Mouse (Mus musculus): ENCODE measurements at regions not wholly inside any gene's neighbourhood (a gene's known extent, or its start where the extent isn't known, plus 50 kb on each side); places are given as distances from the start of the nearest gene placed in this dataset.

DNA sequence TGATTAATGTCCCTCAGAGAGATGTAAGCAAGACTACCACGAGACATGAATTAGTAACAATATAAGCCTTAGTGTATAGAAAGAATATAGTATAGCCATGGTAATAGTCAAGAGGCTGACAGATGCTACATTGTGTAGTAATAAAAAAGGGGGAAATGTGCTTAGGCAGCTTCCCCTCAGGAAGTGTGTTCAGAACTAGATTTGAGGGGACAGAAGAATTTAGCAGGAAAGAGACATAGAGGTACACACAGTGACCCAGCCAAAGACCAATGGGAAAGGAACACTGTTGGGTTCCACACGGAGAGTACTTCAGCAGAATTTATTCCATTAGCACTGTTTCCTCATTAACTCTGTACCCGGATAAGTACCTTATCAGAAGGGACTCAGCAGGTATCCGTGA is 614.0 kb upstream of the Fam92a start:
- DNase-seq (no peak), ATAC-seq (ENCODE audit: low FRiP score, low TSS enrichment) (no peak)
- Histone ChIP-seq H3K4me3 (replicated peaks; ENCODE audit: low read depth, low read length) (no peak overlapping the region), H3K4me2 (ENCODE audit: low read length) (no peak overlapping the region), H3K27ac (replicated peaks; ENCODE audit: low read depth, low read length) (no peak overlapping the region), H3K9me3 (ENCODE audit: control insufficient read depth, low read length) (no peaks in the 10 kb centered on the region), H3K36me3 (ENCODE audit: control insufficient read depth, insufficient read depth, low read length) (no peaks in the 10 kb centered on the region), H3K9ac (replicated peaks; ENCODE audit: low read length) (no peak overlapping the region), H3K4me1 (ENCODE audit: control insufficient read depth, insufficient read depth, low read length) (peaks cover 7% of the 10 kb centered on the region), H3K27me3 (ENCODE audit: control insufficient read depth, insufficient read depth, low read length) (no peaks in the 10 kb centered on the region)
- 68% methylated on average over 4 of the region's 4 CpGs for WGBS

DNA sequence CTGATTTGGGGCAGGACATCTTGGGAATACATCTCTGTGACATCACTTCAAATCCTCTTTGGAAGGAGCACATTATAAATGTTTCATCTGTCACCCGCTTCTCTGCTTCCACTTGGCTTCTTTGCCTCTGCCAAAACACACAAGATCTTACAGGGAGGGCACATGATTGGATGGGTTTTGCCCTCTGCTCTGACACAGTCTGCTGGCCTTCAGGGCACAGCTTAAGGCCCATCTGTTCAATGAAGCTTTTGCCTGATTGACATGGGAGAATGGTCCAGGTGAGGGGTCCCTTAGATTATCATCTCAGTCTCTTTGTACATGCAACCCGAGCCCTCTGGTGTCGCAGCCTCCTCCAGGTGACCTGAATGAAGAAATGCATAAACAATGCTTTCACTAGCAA is 612.7 kb upstream of the Fam92a start:
- Histone ChIP-seq H3K27me3 (ENCODE audit: control insufficient read depth, insufficient read depth, low read length) (no peaks in the 10 kb centered on the region), H3K9ac (replicated peaks; ENCODE audit: low read length) (no peak overlapping the region), H3K9me3 (ENCODE audit: control insufficient read depth, low read length) (no peaks in the 10 kb centered on the region), H3K4me2 (ENCODE audit: low read length) (no peak overlapping the region), H3K36me3 (ENCODE audit: control insufficient read depth, insufficient read depth, low read length) (no peaks in the 10 kb centered on the region), H3K4me1 (ENCODE audit: control insufficient read depth, insufficient read depth, low read length) (peaks cover 7% of the 10 kb centered on the region), H3K4me3 (replicated peaks; ENCODE audit: low read depth, low read length) (no peak overlapping the region), H3K27ac (replicated peaks; ENCODE audit: low read depth, low read length) (0 out of 2 replicates have a peak overlapping the region, but pooled peaks have one; percentile 9)
- 67% methylated on average over 3 of the region's 3 CpGs for WGBS
- DNase-seq (peak; percentile 22), ATAC-seq (ENCODE audit: low FRiP score, low TSS enrichment) (no peak; the same call in 1 of the 2 replicates)

DNA sequence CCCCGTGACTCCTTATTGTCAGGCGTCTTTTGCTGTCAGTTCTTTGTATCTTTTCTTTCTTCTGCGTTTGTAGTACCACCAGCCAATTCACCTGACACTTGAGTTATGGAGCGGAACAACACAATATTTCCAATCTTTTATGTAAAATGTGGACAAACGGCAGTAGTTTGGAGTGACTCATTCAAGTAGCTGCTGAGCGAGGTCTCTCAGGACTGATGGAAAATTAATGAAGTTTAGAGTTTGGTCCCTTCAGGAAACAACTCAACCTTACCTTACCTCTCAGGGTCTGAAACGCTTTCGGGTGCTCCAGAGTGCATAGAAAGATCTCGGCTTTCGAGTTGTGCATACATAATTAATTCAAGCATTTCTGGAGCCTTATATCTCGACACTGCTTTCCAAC is 612.3 kb upstream of the Fam92a start:
- peaks cover 7% of the 10 kb centered on the region for H3K4me1 ChIP-seq (ENCODE audit: control insufficient read depth, insufficient read depth, low read length)
- WGBS, result 60% methylated on average over 11 of the region's 11 CpGs
- H3K27ac ChIP-seq (replicated peaks; ENCODE audit: low read depth, low read length), result no peak overlapping the region
- H3K4me3 ChIP-seq (replicated peaks; ENCODE audit: low read depth, low read length), result no peak overlapping the region
- H3K27me3 ChIP-seq (ENCODE audit: control insufficient read depth, insufficient read depth, low read length), result no peaks in the 10 kb centered on the region
- no peaks in the 10 kb centered on the region for H3K36me3 ChIP-seq (ENCODE audit: control insufficient read depth, insufficient read depth, low read length)
- no peak overlapping the region for H3K4me2 ChIP-seq (ENCODE audit: low read length)
- no peak overlapping the region for H3K9ac ChIP-seq (replicated peaks; ENCODE audit: low read length)
- ATAC-seq (ENCODE audit: low FRiP score, low TSS enrichment) (no peak), DNase-seq (no peak)
- no peaks in the 10 kb centered on the region for H3K9me3 ChIP-seq (ENCODE audit: control insufficient read depth, low read length)

DNA sequence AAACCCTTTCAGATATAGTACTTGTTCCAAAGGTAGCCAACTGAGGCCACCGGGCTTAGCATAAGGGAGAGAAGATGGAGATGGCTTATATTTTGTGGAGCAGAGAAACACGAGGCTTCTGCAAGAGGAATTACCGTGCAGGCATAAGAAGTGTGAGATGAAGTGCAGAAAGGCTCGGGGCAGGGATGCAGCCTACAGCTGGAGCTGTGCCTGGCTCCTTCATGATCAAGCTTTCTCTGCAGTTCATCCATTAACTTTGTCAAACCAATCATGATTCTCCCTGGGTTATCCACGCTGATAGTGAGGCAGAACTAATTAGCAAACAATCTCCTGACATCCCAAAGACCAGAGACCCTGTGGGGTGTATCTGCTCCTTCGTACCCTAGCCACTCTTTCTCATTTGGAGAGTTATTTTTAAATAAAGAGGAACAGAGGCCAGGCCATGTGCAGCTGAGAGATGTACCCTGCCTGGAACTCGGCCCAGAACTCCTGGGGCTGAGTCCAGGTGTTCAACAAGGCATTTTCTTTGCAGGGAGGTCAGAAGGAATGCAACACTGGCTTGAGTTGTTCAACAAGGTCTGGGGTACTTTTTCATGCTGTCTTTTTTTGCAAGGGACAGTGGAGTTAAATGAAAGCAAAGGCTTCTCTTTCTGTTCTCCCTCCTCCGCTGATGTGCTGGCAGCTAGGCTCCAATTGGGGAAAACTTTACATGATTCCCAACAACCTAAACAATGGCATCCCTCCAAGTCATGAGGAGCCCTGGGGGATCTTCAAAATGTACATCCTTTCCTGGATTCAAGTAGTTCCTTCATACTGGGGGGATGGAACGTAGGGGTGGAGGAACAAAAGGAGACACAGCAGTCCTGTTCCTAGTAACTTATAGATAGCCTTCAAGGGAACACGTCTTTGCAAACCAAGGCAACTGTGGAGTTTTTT is 610.4 kb upstream of the Fam92a start:
- no peak overlapping the region for H3K27ac ChIP-seq (replicated peaks; ENCODE audit: low read depth, low read length)
- no peaks in the 10 kb centered on the region for H3K9me3 ChIP-seq (ENCODE audit: control insufficient read depth, low read length)
- H3K27me3 ChIP-seq (ENCODE audit: control insufficient read depth, insufficient read depth, low read length), result no peaks in the 10 kb centered on the region
- no peak for DNase-seq
- ATAC-seq (ENCODE audit: low FRiP score, low TSS enrichment), result no peak
- peaks cover 7% of the 10 kb centered on the region for H3K4me1 ChIP-seq (ENCODE audit: control insufficient read depth, insufficient read depth, low read length)
- H3K9ac ChIP-seq (replicated peaks; ENCODE audit: low read length), result no peak overlapping the region
- no peak overlapping the region for H3K4me2 ChIP-seq (ENCODE audit: low read length)
- H3K36me3 ChIP-seq (ENCODE audit: control insufficient read depth, insufficient read depth, low read length), result no peaks in the 10 kb centered on the region
- no peak overlapping the region for H3K4me3 ChIP-seq (replicated peaks; ENCODE audit: low read depth, low read length)
- 69% methylated on average over 10 of the region's 10 CpGs for WGBS

DNA sequence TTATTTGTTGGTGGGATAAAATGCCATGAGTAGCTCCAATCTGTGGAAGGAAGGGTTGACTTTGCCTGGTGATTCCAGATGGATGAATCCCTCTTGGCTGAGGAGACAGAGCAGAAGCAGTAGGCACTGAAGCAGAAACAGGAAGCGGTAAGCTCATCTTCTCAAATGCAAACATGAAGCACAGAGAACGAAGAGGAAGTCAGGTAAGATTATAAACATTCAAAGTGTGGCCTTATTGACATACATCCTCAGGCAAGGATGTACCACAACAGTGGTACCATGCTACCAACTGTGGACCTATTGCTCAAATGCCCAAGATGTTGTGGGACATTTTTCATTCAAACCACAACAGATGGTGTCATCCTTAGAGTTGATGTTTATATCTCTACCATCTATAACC is 608.4 kb upstream of the Fam92a start:
- H3K27ac ChIP-seq (replicated peaks; ENCODE audit: low read depth, low read length), result no peak overlapping the region
- no peak overlapping the region for H3K4me3 ChIP-seq (replicated peaks; ENCODE audit: low read depth, low read length)
- H3K4me2 ChIP-seq (ENCODE audit: low read length), result no peak overlapping the region
- no peaks in the 10 kb centered on the region for H3K9me3 ChIP-seq (ENCODE audit: control insufficient read depth, low read length)
- H3K4me1 ChIP-seq (ENCODE audit: control insufficient read depth, insufficient read depth, low read length), result peaks cover 14% of the 10 kb centered on the region
- no peaks in the 10 kb centered on the region for H3K27me3 ChIP-seq (ENCODE audit: control insufficient read depth, insufficient read depth, low read length)
- H3K9ac ChIP-seq (replicated peaks; ENCODE audit: low read length), result no peak overlapping the region
- WGBS, result 97% methylated on average over 2 of the region's 2 CpGs
- ATAC-seq (ENCODE audit: low FRiP score, low TSS enrichment), result no peak
- no peak for DNase-seq
- H3K36me3 ChIP-seq (ENCODE audit: control insufficient read depth, insufficient read depth, low read length), result no peaks in the 10 kb centered on the region

DNA sequence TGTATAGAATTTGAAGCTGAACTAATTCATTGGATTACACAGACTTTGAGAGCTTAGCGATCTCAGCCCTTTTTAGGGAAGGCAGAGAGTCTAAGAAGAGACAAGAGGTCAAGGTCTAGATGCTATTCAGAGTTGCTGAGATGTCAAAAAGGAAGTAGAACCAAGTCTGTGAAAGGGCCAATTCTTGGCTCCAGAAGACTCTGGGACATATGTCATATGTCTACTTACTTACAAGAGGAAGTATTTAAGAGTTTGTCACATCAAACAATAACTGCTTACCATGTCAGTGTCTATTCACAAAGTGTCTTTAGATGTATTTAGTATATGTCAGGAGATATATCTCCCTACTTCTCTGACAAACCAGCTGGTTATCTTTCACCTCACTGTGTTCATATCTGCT is 607.4 kb upstream of the Fam92a start:
- Histone ChIP-seq H3K27ac (replicated peaks; ENCODE audit: low read depth, low read length) (no peak overlapping the region), H3K9me3 (ENCODE audit: control insufficient read depth, low read length) (no peaks in the 10 kb centered on the region), H3K4me1 (ENCODE audit: control insufficient read depth, insufficient read depth, low read length) (peaks cover 17% of the 10 kb centered on the region), H3K4me2 (ENCODE audit: low read length) (no peak overlapping the region), H3K27me3 (ENCODE audit: control insufficient read depth, insufficient read depth, low read length) (no peaks in the 10 kb centered on the region), H3K36me3 (ENCODE audit: control insufficient read depth, insufficient read depth, low read length) (no peaks in the 10 kb centered on the region), H3K9ac (replicated peaks; ENCODE audit: low read length) (no peak overlapping the region), H3K4me3 (replicated peaks; ENCODE audit: low read depth, low read length) (no peak overlapping the region)
- no peak for ATAC-seq (ENCODE audit: low FRiP score, low TSS enrichment)
- WGBS, result 67% methylated on average over 1 of the region's 1 CpGs
- DNase-seq, result no peak

DNA sequence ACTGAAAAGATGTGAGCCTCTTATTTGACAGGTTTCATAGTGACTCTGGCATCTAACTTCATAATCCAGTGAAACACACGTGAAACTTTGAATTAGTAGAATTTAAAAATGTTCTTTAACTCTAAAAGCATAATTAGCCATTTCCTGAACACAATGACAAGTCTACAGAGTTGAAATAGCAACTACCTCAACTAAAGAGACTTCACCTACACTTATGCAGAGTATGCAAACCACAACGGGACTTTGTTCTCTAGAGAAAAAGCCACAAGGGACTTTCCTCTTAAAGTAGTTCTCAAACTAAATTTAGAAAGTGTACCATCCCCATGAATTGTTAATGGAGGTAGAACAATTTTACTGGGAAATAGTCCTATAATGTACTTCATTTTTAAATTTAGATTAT is 606.3 kb upstream of the Fam92a start:
- no peak overlapping the region for H3K27ac ChIP-seq (replicated peaks; ENCODE audit: low read depth, low read length)
- ATAC-seq (ENCODE audit: low FRiP score, low TSS enrichment) (no peak), DNase-seq (no peak)
- H3K4me3 ChIP-seq (replicated peaks; ENCODE audit: low read depth, low read length), result no peak overlapping the region
- no peaks in the 10 kb centered on the region for H3K36me3 ChIP-seq (ENCODE audit: control insufficient read depth, insufficient read depth, low read length)
- 80% methylated on average over 2 of the region's 2 CpGs for whole genome bisulfite sequencing
- H3K9me3 ChIP-seq (ENCODE audit: control insufficient read depth, low read length), result no peaks in the 10 kb centered on the region
- H3K4me1 ChIP-seq (ENCODE audit: control insufficient read depth, insufficient read depth, low read length), result peaks cover 19% of the 10 kb centered on the region
- no peak overlapping the region for H3K9ac ChIP-seq (replicated peaks; ENCODE audit: low read length)
- no peak overlapping the region for H3K4me2 ChIP-seq (ENCODE audit: low read length)
- H3K27me3 ChIP-seq (ENCODE audit: control insufficient read depth, insufficient read depth, low read length), result no peaks in the 10 kb centered on the region

DNA sequence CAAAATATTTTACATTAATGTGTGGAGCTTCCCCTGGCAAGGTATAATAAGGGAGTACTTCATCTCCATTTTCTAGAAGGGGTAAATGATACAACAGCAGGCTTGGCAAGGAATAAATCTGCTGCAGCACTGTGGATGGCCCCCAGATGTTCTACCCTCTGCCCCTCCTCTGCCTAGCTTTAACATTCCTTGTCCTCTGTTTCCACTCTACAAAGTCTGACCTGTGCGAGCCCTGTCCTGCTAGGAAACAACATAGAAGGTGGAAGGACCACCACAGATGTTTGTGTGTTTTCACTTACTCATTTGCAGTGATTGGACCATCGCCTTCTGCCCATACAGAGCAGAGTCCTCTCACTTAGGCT is 604.4 kb upstream of the Fam92a start:
- DNase-seq, result no peak
- Histone ChIP-seq H3K9me3 (ENCODE audit: control insufficient read depth, low read length) (no peaks in the 10 kb centered on the region), H3K4me2 (ENCODE audit: low read length) (no peak overlapping the region), H3K9ac (replicated peaks; ENCODE audit: low read length) (no peak overlapping the region), H3K4me3 (replicated peaks; ENCODE audit: low read depth, low read length) (no peak overlapping the region), H3K36me3 (ENCODE audit: control insufficient read depth, insufficient read depth, low read length) (no peaks in the 10 kb centered on the region), H3K4me1 (ENCODE audit: control insufficient read depth, insufficient read depth, low read length) (peaks cover 19% of the 10 kb centered on the region), H3K27me3 (ENCODE audit: control insufficient read depth, insufficient read depth, low read length) (no peaks in the 10 kb centered on the region), H3K27ac (replicated peaks; ENCODE audit: low read depth, low read length) (peak overlapping the region; percentile 64; the same call in 1 of the 2 replicates)
- ATAC-seq (ENCODE audit: low FRiP score, low TSS enrichment), result no peak
- 88% methylated on average over 2 of the region's 2 CpGs for WGBS

Measured in midbrain, embryonic 14.5 days (tissue).